Mouse (Mus musculus) G1E (cell line): ENCODE data around the gene Ubtd2. TPM values are rescaled to one million over a fixed set of nuclear protein-coding genes. Genes with fewer than 3 reads are reported as not detected.

Source experiments
- ATAC-seq: 2 replicates; pipeline ENCODE4 v1.8.0; 2016; ENCODE audit warnings: mild to moderate bottlenecking; ENCODE audit not compliant: insufficient number of reproducible peaks, poor library complexity, low FRiP score, severe bottlenecking; ENCODE audit errors: extremely low read depth
- DNase-seq: peaks from one replicate; pipeline ENCODE4 v3.0.0; 2012; ENCODE audit warnings: low spot score
- H3K27me3 ChIP-seq: 2 replicates; pipeline ENCODE4 v1.6.1; 2012; ENCODE audit warnings: mild to moderate bottlenecking, low read length, inconsistent platforms; ENCODE audit not compliant: insufficient read depth
- H3K36me3 ChIP-seq: replicated peaks from 2 replicates; pipeline ENCODE3; 2012; ENCODE audit warnings: mild to moderate bottlenecking, inconsistent platforms
- H3K4me1 ChIP-seq: 2 replicates; pipeline ENCODE4 v1.6.1; 2012; ENCODE audit warnings: low read depth, low read length, inconsistent platforms, mixed read lengths; ENCODE audit not compliant: insufficient read depth
- H3K4me3 ChIP-seq: 2 replicates; pipeline ENCODE4 v1.5.1; 2012; ENCODE audit warnings: low read depth, mild to moderate bottlenecking, inconsistent platforms, low read length, moderate library complexity, mixed read lengths
- H3K9me3 ChIP-seq: replicated peaks from 2 replicates; pipeline ENCODE4 v1.6.1; 2012; ENCODE audit warnings: inconsistent platforms
- CTCF ChIP-seq: IDR thresholded peaks from 2 replicates; pipeline ENCODE4 v1.5.1; 2012; ENCODE audit warnings: low read depth, low read length, inconsistent platforms, mixed read lengths
- GATA1 ChIP-seq: IDR thresholded peaks from 2 replicates; pipeline ENCODE4 v1.6.1; 2012; ENCODE audit warnings: borderline replicate concordance, low read length, inconsistent platforms, mixed read lengths
- GATA2 ChIP-seq: IDR thresholded peaks from 2 replicates; pipeline ENCODE4 v1.6.1; 2012; ENCODE audit warnings: low read depth, low read length, inconsistent platforms, borderline replicate concordance
- POLR2AphosphoS5 ChIP-seq: IDR thresholded peaks from 2 replicates; pipeline ENCODE4 v1.6.1; 2012; ENCODE audit warnings: low read depth, low read length, inconsistent platforms; ENCODE audit not compliant: insufficient replicate concordance
- TAL1 ChIP-seq: conservative IDR thresholded peaks from 2 replicates; pipeline ENCODE4 v1.6.1; 2012; ENCODE audit warnings: low read depth, low read length, inconsistent platforms, mixed read lengths
- polyA plus RNA-seq: library from polyadenylated mRNA; stranded (reverse); fragments of >175 nt; gene quantifications from 2 replicates; pipeline ENCODE4 v1.2.3, GENCODE M21; 2012
- total RNA-seq, 2 experiments: library from RNA; stranded (forward) in 1 of 2; stranded (reverse) in 1 of 2; fragments of 200-1000 nt in 1 of 2; fragments of >200 nt in 1 of 2; fragmentation: Nextera tagmentation in 1 of 2; gene quantifications; 2 replicates each; pipeline ENCODE4 v1.2.3; 2014 to 2017

Ubtd2 gene
- total and polyA plus RNA-seq, 3 experiments, result 0.11 to 0.29 TPM; not detected in 1

- peak overlapping the region; percentile 56; the same call in 1 of the 2 replicates for H3K4me3 ChIP-seq
- H3K36me3 ChIP-seq, result peaks cover 59% of the 10 kb centered on the region
- DNase-seq (peak; percentile 89), ATAC-seq (peak; percentile 92)
- H3K4me1 ChIP-seq, result peaks cover 75% of the 10 kb centered on the region
- no peak for TF ChIP-seq CTCF
- no peak for TF ChIP-seq TAL1
- TF ChIP-seq GATA2, result no peak
- TF ChIP-seq POLR2AphosphoS5, result no peak
- TF ChIP-seq GATA1, result no peak
- H3K9me3 ChIP-seq, result no peaks in the 10 kb centered on the region
- H3K27me3 ChIP-seq, result no peaks in the 10 kb centered on the region; the same call in 1 of the 2 replicates
Observed at GRCm38 (mm10) chr11:32542687-32543411, 87.7 kb downstream of the Ubtd2 start.

DNA sequence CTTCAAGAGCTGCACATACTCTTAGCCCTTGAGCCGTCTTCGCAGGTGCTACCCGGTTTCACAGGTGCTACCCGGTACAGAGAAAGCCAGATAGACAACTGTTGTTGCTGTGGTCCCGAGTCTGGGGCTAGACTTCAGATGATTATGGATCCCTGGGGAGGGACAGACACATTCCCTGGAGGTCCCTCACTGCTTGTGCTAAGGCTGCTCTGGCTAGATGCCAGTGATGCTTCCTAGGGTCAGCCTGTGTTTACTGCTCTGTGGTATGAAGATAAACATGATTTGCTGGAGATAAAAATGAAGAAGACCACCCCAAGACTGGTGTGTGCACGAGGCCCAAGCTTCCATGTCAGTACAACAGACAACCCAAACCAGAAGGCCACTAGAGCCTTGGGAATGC lies 88.9 kb downstream of the Ubtd2 start:
- no peaks in the 10 kb centered on the region for H3K9me3 ChIP-seq
- no peak overlapping the region; the same call in 1 of the 2 replicates for H3K4me3 ChIP-seq
- no peaks in the 10 kb centered on the region; the same call in 1 of the 2 replicates for H3K27me3 ChIP-seq
- no peak for DNase-seq
- TF ChIP-seq GATA1 (no peak), CTCF (no peak), POLR2AphosphoS5 (no peak), TAL1 (no peak), GATA2 (no peak)
- H3K4me1 ChIP-seq, result peaks cover 66% of the 10 kb centered on the region
- ATAC-seq, result no peak
- peaks cover 58% of the 10 kb centered on the region for H3K36me3 ChIP-seq

- Histone ChIP-seq H3K27me3 (peaks cover 3% of the 10 kb centered on the region; the same call in 1 of the 2 replicates), H3K9me3 (no peaks in the 10 kb centered on the region), H3K36me3 (peaks cover 62% of the 10 kb centered on the region), H3K4me1 (peaks cover 64% of the 10 kb centered on the region), H3K4me3 (no peak overlapping the region)
- no peak for TF ChIP-seq GATA1
- TF ChIP-seq TAL1, result no peak
- TF ChIP-seq CTCF, result no peak
- TF ChIP-seq GATA2, result no peak
- no peak for TF ChIP-seq POLR2AphosphoS5
- ATAC-seq (no peak), DNase-seq (no peak)
Observed at GRCm38 (mm10) chr11:32544497-32544896, 89.3 kb downstream of the Ubtd2 start.

DNA sequence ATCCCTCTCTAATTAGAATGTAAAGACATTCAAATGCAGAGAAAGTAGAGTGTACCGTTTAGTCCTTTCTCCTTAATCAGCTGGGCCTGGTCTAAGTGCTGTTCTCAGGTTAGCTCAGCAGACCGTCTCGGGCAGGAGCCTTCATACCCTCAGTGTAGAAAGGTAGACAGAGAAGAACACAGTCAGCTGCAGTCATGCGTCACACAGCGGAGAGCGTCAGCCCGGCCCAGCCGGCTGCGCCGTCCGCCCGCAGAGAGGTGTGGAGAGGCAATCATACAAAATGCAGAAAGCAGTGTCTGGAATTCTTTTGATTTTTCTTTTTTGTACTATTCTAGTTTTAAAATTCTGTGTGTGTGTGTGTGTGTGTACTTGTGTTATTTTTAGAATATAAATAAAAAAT lies 90.4 kb downstream of the Ubtd2 start:
- no peak for ATAC-seq
- peaks cover 59% of the 10 kb centered on the region for H3K36me3 ChIP-seq

GRCm38 (mm10) chr11:32546483-32546882 lies 91.3 kb downstream of the Ubtd2 start:
- ATAC-seq, result no peak
- TF ChIP-seq POLR2AphosphoS5 (no peak), TAL1 (no peak), GATA2 (no peak), CTCF (no peak), GATA1 (no peak)
- Histone ChIP-seq H3K4me1 (peaks cover 59% of the 10 kb centered on the region), H3K27me3 (peaks cover 3% of the 10 kb centered on the region; the same call in 1 of the 2 replicates), H3K4me3 (no peak overlapping the region), H3K36me3 (peaks cover 62% of the 10 kb centered on the region), H3K9me3 (no peaks in the 10 kb centered on the region)
- no peak for DNase-seq

More for the DNA sequence above, 90.4 kb downstream of the Ubtd2 start:
- H3K27me3 ChIP-seq, result peaks cover 3% of the 10 kb centered on the region; the same call in 1 of the 2 replicates
- DNase-seq, result no peak
- no peak overlapping the region for H3K4me3 ChIP-seq
- H3K4me1 ChIP-seq, result peaks cover 58% of the 10 kb centered on the region
- H3K9me3 ChIP-seq, result no peaks in the 10 kb centered on the region
- no peak for TF ChIP-seq GATA2
- TF ChIP-seq CTCF, result no peak
- TF ChIP-seq GATA1, result no peak
- TF ChIP-seq TAL1, result no peak
- TF ChIP-seq POLR2AphosphoS5, result no peak

DNA sequence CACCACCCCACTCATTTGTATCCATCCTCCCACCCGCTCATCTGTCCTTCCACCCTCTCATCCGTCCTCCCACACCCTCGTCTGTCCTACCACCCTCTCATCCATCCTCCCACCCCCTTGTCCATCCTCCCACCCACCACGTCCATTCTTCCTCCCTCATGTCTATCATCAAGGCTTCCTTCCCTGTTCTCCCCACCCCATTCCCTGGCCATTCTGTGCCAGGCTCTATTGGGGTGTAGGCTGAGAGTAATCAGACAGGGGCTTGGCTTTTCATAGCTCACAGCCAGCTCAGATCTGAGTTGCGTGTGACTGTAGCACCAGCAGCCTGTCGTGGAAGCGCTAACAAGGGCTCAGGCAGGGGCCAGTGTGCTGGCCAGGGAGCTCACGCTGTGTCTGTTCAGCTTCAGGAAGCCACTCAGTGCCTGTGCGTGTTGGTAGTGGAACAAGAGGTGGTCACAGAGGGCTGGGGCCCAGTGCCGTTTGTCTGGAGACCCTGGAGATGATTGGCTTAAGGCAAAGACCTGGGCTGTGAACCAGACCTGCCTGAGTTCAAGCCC lies 92.3 kb downstream of the Ubtd2 start:
- peaks cover 57% of the 10 kb centered on the region for H3K4me1 ChIP-seq
- TF ChIP-seq GATA2, result no peak
- TF ChIP-seq POLR2AphosphoS5, result no peak
- TF ChIP-seq TAL1, result no peak
- TF ChIP-seq GATA1, result no peak
- no peak for TF ChIP-seq CTCF
- peaks cover 70% of the 10 kb centered on the region for H3K36me3 ChIP-seq
- DNase-seq, result no peak
- H3K27me3 ChIP-seq, result peaks cover 3% of the 10 kb centered on the region; the same call in 1 of the 2 replicates
- no peak overlapping the region for H3K4me3 ChIP-seq
- ATAC-seq, result no peak
- H3K9me3 ChIP-seq, result no peaks in the 10 kb centered on the region
